Mouse (Mus musculus): ENCODE measurements at regions not wholly inside any gene's neighbourhood (a gene's known extent, or its start where the extent isn't known, plus 50 kb on each side); places are given as distances from the start of the nearest gene placed in this dataset.

DNA sequence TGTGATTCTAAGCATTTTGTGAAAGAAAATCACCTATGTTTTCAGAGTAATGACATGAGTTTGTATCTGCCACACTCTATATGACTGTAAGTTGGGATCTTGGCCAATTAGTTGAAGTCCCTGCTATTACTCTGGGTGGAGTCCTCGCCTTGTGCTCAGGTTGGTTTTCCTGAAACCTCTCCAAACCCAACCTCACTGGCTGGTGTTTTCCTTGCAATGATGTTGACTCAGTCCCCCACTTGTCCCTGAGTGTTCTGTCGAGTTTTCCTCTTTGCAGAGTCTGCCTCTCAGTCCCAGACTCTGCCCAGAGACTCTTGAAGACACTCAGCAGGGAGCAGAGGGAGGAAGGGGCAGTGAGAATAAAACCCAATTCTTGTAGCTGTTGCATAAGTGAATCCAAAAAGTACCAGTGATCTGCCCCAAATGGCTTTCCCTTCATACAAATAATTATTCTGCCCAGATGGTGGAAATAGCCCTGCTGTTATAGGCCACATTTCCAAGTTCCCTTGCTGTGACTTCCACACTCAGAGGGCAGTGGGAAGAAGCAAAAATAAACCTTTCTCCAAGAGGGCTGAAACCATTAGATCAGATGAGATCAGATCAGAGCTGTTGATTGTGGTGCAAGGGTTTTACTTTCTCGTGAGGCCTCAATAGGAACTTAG is 694.3 kb downstream of the Hs3st4 start:
- no peak for TF ChIP-seq CTCF (IDR thresholded peaks at IDR 0.05; ENCODE audit: control insufficient read depth, insufficient read depth, insufficient read length)
- TF ChIP-seq FOSL1 (IDR thresholded peaks at IDR 0.05; ENCODE audit: insufficient read depth, low read length, poor library complexity, severe bottlenecking) = no peak
- no peak for TF ChIP-seq MYOD1 (IDR thresholded peaks at IDR 0.05; ENCODE audit: control insufficient read depth, insufficient read length, low read depth)
- TF ChIP-seq USF1 (IDR thresholded peaks at IDR 0.05; ENCODE audit: low read depth) = no peak
- TF ChIP-seq MYOG (IDR thresholded peaks at IDR 0.05; ENCODE audit: control insufficient read depth, extremely low read depth, insufficient read length) = no peak

Measured in C2C12 (cell line).